Mouse (Mus musculus) retina, adult 2 months (tissue): ENCODE results near the gene Plch1.

Experiments used
- DNase-seq: peaks from one replicate; pipeline ENCODE4 v3.0.0-alpha.2; 2012; ENCODE audit warnings: low read depth, low spot score

Plch1 gene

GRCm38 (mm10) chr3:63899309-63899695 lies at the start of gene Plch1:
Plch1 (minus strand) TSS chr3:63899472.
- no peak for DNase-seq

- no peak for DNase-seq
Observed at GRCm38 (mm10) chr3:63941204-63941850, 42.1 kb upstream of the Plch1 start.

GRCm38 (mm10) chr3:63938928-63939327 lies 39.7 kb upstream of the Plch1 start:
- no peak for DNase-seq

GRCm38 (mm10) chr3:63928878-63929859 lies 29.9 kb upstream of the Plch1 start, which contains the start of gene E130311K13Rik:
E130311K13Rik (minus strand) TSS chr3:63929472.
- DNase-seq, result peak; percentile 65

- DNase-seq, result no peak
Observed at GRCm38 (mm10) chr3:63919634-63920033, 20.4 kb upstream of the Plch1 start.

GRCm38 (mm10) chr3:63910301-63910700 lies 11.0 kb upstream of the Plch1 start:
- DNase-seq, result no peak

- no peak for DNase-seq
Observed at GRCm38 (mm10) chr3:63905241-63905640, 6.0 kb upstream of the Plch1 start.

GRCm38 (mm10) chr3:63904157-63904556 lies 4.9 kb upstream of the Plch1 start:
- no peak for DNase-seq

- DNase-seq, result no peak
Observed at GRCm38 (mm10) chr3:63900021-63900571, 824 bp upstream of the Plch1 start.

GRCm38 (mm10) chr3:63898581-63899308 lies 527 bp downstream of the Plch1 start:
- peak; percentile 73 for DNase-seq

GRCm38 (mm10) chr3:63897177-63897576 lies 2.1 kb downstream of the Plch1 start:
- no peak for DNase-seq

- no peak for DNase-seq
Observed at GRCm38 (mm10) chr3:63896303-63896702, 3.0 kb downstream of the Plch1 start.

- no peak for DNase-seq
Observed at GRCm38 (mm10) chr3:63895786-63896185, 3.5 kb downstream of the Plch1 start.

- DNase-seq, result no peak
Observed at GRCm38 (mm10) chr3:63893677-63894076, 5.6 kb downstream of the Plch1 start.

GRCm38 (mm10) chr3:63892154-63892553 lies 7.1 kb downstream of the Plch1 start:
- DNase-seq, result no peak

GRCm38 (mm10) chr3:63881065-63881464 lies 18.2 kb downstream of the Plch1 start:
- no peak for DNase-seq

GRCm38 (mm10) chr3:63878995-63879666 lies 20.1 kb downstream of the Plch1 start:
- no peak for DNase-seq

- no peak for DNase-seq
Observed at GRCm38 (mm10) chr3:63872818-63873217, 26.5 kb downstream of the Plch1 start.

GRCm38 (mm10) chr3:63871249-63871648 lies 28.0 kb downstream of the Plch1 start:
- no peak for DNase-seq

- no peak for DNase-seq
Observed at GRCm38 (mm10) chr3:63868285-63868684, 31.0 kb downstream of the Plch1 start.

- DNase-seq, result no peak
Observed at GRCm38 (mm10) chr3:63865069-63865468, 34.2 kb downstream of the Plch1 start.
